Mouse (Mus musculus) thymus, adult 2 months (tissue): ENCODE measurements around the gene Vmp1.

Source experiments
- CTCF ChIP-seq: fragments of 200-500 bp; IDR thresholded peaks from 2 replicates; pipeline ENCODE4 v1.5.1; 2012; ENCODE audit warnings: mild to moderate bottlenecking, control low read depth, low read length, moderate library complexity, borderline replicate concordance; ENCODE audit not compliant: control insufficient read depth, poor library complexity, insufficient read depth; ENCODE audit errors: extremely low read depth
- POLR2A ChIP-seq: fragments of 200-500 bp; IDR thresholded peaks from 2 replicates; pipeline ENCODE4 v1.6.1; 2012; ENCODE audit warnings: mild to moderate bottlenecking, low read length, control low read depth, moderate library complexity; ENCODE audit not compliant: control insufficient read depth, poor library complexity, insufficient read depth; ENCODE audit errors: extremely low read depth

DNA sequence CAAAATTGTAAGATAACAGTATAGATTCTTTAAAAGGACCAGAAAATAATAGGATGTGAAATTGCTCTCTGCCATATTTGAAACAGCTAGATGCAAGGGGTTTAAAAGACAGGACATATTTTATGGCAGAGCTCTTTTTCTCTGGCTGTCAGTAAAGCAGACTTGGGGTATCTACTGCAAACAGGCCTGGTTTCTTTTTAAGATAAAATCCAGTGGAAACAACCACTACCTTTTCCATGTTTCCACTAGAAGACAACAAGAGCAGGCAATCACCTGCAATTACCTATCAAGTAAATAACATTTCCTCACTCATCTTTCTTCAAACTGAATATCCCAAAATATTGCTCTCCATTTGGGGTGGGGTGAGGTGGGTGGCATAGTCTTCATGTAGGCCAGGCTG, 19.7 kb downstream of the Vmp1 start:
- TF ChIP-seq POLR2A (no peak), CTCF (no peak)
